Mouse (Mus musculus) neural tube, embryonic 10.5 days (tissue): Measurements from ENCODE around the gene Pde6g.
"Not testable (repeated sequence)": the region's sequence is repeated elsewhere in the genome, so short reads cannot be mapped to it uniquely, and the experiment has no call there.

Experiments used
- DNase-seq: peaks from one replicate; pipeline ENCODE4 v3.0.0-alpha.2; 2017; ENCODE audit warnings: low spot score; ENCODE audit errors: extremely low spot score

The Pde6g gene

DNA sequence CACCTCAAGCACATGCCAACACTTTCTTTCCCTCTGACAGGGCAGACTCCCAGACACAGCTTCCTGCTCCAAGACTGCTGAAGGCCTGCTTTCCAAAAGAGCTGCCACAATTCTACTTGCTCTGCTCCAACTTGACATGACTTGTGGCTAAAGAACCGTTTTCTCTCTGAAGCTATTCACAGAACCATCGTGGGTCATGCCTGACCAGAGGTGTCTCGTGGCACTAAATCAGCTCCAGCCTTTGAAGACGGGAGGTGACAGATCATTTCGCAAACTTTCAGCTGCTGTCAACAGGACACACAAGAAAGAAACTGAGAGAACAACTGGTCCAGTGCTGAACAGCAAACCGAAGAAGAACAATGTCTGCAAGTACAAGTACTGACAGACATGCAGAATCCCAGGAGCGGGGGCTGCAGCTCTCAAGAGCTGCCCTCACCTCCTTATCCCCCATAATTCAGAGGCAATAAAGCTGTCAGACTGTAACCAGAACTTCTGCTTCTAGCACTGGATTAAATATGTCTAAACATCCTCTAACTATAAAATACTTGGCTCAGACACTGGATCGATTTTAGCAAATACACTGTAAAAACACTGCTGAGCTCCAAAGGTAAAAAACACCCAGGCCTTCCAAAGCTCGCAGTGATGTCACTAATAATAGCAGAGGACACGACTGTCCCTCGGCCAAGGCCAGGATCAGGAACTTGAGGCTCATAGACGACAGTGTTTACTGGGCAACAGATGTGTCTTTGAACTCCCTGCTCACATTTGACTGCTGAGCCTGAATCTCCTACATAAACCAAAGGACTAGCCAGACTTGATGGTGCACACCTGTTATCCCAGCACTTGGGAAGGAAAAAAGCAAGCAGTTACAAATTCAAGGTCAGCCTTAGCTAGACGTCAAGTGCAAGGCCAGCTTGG, 30.4 kb downstream of the Pde6g start:
- DNase-seq: no peak

DNA sequence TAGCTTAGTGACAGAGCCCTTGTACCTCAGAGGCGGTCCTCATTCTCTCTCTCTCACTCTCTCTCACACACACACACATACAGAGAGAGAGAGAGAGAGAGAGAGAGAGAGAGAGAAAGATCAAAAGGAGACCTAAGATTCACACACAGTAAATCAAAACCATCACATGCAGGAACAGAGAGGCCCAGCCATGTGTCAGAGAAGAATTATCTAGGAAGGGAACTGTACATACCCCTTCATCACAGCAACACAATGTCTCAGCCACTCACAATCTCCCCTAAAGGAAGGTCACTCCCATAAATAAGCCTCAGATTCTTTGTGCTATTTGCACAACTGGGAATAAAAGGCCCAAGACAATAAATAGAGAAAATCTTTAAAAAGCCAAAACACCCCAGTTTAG, 34.7 kb downstream of the Pde6g start:
- DNase-seq: no peak

DNA sequence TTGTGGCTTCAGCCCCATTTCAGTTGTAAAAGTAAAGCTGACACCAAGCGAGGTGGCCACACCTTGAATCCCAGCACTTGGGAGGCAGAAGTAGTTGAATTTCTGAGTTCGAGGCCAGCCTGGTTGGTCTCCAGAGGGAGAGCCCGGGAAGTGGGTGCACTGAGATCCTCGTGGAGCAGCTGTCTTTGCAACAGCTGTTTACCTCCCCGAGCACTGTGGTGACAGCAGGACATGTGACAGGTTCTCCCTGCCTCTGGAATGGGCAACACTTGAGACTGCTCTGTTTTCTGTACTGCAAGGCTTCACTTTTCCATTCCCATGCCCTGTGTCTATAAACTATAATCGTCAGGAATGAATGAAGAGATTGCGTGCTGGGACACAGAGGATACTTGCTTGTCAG, 35.4 kb downstream of the Pde6g start:
- no peak for DNase-seq

DNA sequence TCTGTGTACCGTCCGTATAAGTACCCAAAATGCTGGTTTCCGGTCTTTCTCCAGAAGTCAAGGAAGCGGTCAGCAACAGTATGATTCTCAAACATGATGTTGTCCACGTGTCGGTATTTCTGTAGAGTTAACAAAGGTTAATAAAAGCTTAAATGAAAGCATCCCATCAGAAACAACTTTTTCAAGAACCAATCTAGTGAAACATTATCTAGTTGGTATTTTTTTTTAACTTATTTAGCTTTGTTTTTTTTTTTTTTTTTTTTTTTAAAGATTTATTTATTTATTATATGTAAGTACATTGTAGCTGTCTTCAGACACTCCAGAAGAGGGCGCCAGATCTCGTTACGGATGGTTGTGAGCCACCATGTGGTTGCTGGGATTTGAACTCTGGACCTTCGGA, 39.7 kb downstream of the Pde6g start:
- DNase-seq: not testable (repeated sequence)

DNA sequence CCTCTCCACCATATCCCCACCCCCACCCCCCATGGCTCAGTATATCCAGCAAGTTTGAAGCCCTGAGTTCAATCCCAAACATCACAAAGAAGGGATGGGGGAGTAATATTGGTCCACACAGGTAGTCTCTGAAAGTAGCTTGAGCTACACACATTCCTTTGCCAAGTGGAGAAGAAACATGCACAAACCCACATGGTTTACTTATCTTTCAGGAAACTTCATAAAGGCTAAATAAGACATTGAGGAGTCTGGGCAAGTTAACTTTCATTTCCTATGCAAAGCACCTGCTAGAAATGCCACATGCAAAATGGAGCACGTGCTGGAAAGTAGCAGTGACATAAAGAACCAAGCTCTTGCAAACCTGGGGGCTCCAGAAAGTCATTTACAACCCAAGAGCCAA, 46.9 kb downstream of the Pde6g start:
- DNase-seq: no peak

GRCm38 (mm10) chr11:120405867-120406266, 47.4 kb downstream of the Pde6g start:
- no peak for DNase-seq

GRCm38 (mm10) chr11:120404814-120405213, 48.5 kb downstream of the Pde6g start:
- no peak for DNase-seq

DNA sequence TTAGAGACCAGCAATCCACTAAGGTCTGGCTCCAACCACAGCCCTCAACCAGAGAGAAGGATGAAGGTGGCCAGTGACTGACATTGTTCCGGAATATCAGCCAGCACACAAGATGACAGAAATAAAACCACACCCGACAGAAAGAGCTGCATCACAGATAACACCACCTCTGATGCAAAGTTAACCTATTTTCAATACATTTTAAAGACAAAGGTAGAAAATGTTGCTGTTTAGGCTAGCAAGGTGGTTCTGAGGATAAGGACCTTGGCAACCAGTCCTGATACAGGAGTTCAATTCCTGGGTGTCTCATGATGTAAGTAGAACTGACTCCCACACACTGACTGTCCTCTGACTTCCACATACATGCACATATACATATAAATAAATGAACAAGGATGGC, 54.0 kb downstream of the Pde6g start:
- DNase-seq: no peak
